Mouse (Mus musculus) heart, embryonic 16.5 days (tissue): ENCODE measurements around the gene Lrfn4. TPM values are rescaled to one million over a fixed set of nuclear protein-coding genes. Genes with fewer than 3 reads are reported as not detected.
"Not testable (repeated sequence)": the region's sequence is repeated elsewhere in the genome, so short reads cannot be mapped to it uniquely, and the experiment has no call there.

Experiments
- ATAC-seq: fragments of 200-750 bp; cut with Nextera tagmentation; replicated peaks from 2 replicates; pipeline ENCODE4 v1.8.0; 2017; ENCODE audit warnings: moderate number of reproducible peaks; ENCODE audit not compliant: insufficient read depth, low FRiP score; ENCODE audit errors: extremely low read depth
- H3K27ac ChIP-seq: fragments of 300-500 bp; sonication (generic); 2 replicates; pipeline ENCODE4 v1.5.1; 2014; ENCODE audit warnings: mild to moderate bottlenecking, low read length, control low read depth, moderate library complexity
- H3K27me3 ChIP-seq: fragments of 300-500 bp; sonication (generic); 2 replicates; pipeline ENCODE4 v1.6.1; 2014; ENCODE audit warnings: low read length, mixed read lengths; ENCODE audit not compliant: control insufficient read depth, insufficient read depth
- H3K36me3 ChIP-seq: fragments of 300-500 bp; sonication (generic); 2 replicates; pipeline ENCODE4 v1.6.1; 2014; ENCODE audit not compliant: control insufficient read depth, insufficient read depth
- H3K4me1 ChIP-seq: fragments of 300-500 bp; sonication (generic); 2 replicates; pipeline ENCODE4 v1.6.1; 2014; ENCODE audit warnings: low read length, mixed read lengths; ENCODE audit not compliant: control insufficient read depth, insufficient read depth
- H3K4me2 ChIP-seq: fragments of 300-500 bp; sonication (generic); 2 replicates; pipeline ENCODE4 v1.6.1; 2014; ENCODE audit warnings: low read depth, mild to moderate bottlenecking, control low read depth, low read length
- H3K4me3 ChIP-seq: fragments of 300-500 bp; sonication (generic); 2 replicates; pipeline ENCODE4 v1.5.1; 2014; ENCODE audit warnings: mild to moderate bottlenecking, control low read depth, low read length
- H3K9ac ChIP-seq: fragments of 300-500 bp; sonication (generic); 2 replicates; pipeline ENCODE4 v1.6.1; 2014; ENCODE audit warnings: low read length, control low read depth
- H3K9me3 ChIP-seq: fragments of 300-500 bp; sonication (generic); replicated peaks from 2 replicates; pipeline ENCODE4 v1.6.1; 2016; ENCODE audit warnings: low read length; ENCODE audit not compliant: control insufficient read depth
- WGBS: fragments of 180-500 bp; shearing (Covaris S2); extraction: QIAGEN DNeasy Blood & Tissue Kit; methylation state at CpG from one replicate; pipeline ENCODE4 v1.1.7; 2014; 5-methylcytosine and 5-hydroxymethylcytosine counted together
- polyA plus RNA-seq: library from polyadenylated mRNA; unstranded; fragments of >200 nt; fragmentation: Nextera tagmentation; extraction: Ambion mirVana; gene quantifications from 2 replicates; pipeline ENCODE4 v1.2.1, GENCODE M21; 2015

The Lrfn4 gene
- polyA plus RNA-seq, 1 experiment from 2014 or later: 1.8 TPM

GRCm38 (mm10) chr19:4596071-4596470, 19.4 kb downstream of the Lrfn4 start:
- ATAC-seq: no peak
- Histone ChIP-seq H3K4me3 (no peak overlapping the region), H3K9ac (no peak overlapping the region), H3K4me2 (no peak overlapping the region), H3K9me3 (no peaks in the 10 kb centered on the region), H3K36me3 (no peaks in the 10 kb centered on the region), H3K27ac (no peak overlapping the region), H3K4me1 (no peaks in the 10 kb centered on the region), H3K27me3 (no peaks in the 10 kb centered on the region)
- 48% methylated on average over 2 of the region's 2 CpGs for WGBS

GRCm38 (mm10) chr19:4593792-4594522, 21.5 kb downstream of the Lrfn4 start:
- 54% methylated on average over 7 of the region's 7 CpGs for WGBS
- ATAC-seq: no peak

GRCm38 (mm10) chr19:4590025-4590424, 25.4 kb downstream of the Lrfn4 start:
- no peak for ATAC-seq
- Histone ChIP-seq H3K4me3 (no peak overlapping the region), H3K4me1 (no peaks in the 10 kb centered on the region), H3K9me3 (no peaks in the 10 kb centered on the region), H3K27ac (no peak overlapping the region), H3K36me3 (no peaks in the 10 kb centered on the region), H3K4me2 (no peak overlapping the region), H3K27me3 (no peaks in the 10 kb centered on the region), H3K9ac (no peak overlapping the region)
- WGBS: 80% methylated on average over 3 of the region's 3 CpGs

More at GRCm38 (mm10) chr19:4593792-4594522, 21.5 kb downstream of the Lrfn4 start:
- Histone ChIP-seq H3K9me3 (no peaks in the 10 kb centered on the region), H3K4me2 (no peak overlapping the region), H3K27ac (no peak overlapping the region), H3K36me3 (no peaks in the 10 kb centered on the region), H3K4me1 (no peaks in the 10 kb centered on the region), H3K4me3 (no peak overlapping the region), H3K27me3 (no peaks in the 10 kb centered on the region), H3K9ac (no peak overlapping the region)

DNA sequence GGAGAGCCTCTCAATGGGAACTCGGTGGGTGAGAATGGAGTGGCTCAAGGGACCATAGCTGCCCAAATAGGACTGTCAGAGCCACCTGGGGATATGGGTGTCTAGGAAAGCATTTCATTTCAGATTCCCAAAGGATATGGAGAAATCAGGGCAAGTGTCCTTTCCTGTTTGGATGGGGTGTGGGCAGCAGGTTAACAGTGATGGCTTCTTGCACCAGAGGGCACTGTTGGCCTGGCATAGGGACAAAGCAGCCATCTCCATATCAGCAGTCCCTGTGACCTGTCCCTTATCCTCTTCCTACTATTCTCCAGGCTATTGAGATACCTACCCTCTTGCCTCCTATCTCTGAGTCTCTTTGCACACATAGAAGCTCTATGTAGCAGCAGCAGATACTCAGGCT, 26.4 kb downstream of the Lrfn4 start:
- Histone ChIP-seq H3K9me3 (no peaks in the 10 kb centered on the region), H3K4me2 (no peak overlapping the region), H3K27me3 (no peaks in the 10 kb centered on the region), H3K27ac (no peak overlapping the region), H3K4me3 (no peak overlapping the region), H3K4me1 (no peaks in the 10 kb centered on the region), H3K36me3 (no peaks in the 10 kb centered on the region), H3K9ac (no peak overlapping the region)
- 68% methylated on average over 1 of the region's 1 CpGs for WGBS
- no peak for ATAC-seq

GRCm38 (mm10) chr19:4588430-4588829, 27.0 kb downstream of the Lrfn4 start:
- no peak overlapping the region for H3K4me3 ChIP-seq
- no peaks in the 10 kb centered on the region for H3K27me3 ChIP-seq
- H3K9me3 ChIP-seq: no peaks in the 10 kb centered on the region
- no peak overlapping the region for H3K9ac ChIP-seq
- WGBS: 59% methylated on average over 3 of the region's 3 CpGs
- ATAC-seq: no peak
- H3K4me1 ChIP-seq: no peaks in the 10 kb centered on the region
- H3K4me2 ChIP-seq: no peak overlapping the region
- H3K36me3 ChIP-seq: no peaks in the 10 kb centered on the region
- H3K27ac ChIP-seq: no peak overlapping the region

DNA sequence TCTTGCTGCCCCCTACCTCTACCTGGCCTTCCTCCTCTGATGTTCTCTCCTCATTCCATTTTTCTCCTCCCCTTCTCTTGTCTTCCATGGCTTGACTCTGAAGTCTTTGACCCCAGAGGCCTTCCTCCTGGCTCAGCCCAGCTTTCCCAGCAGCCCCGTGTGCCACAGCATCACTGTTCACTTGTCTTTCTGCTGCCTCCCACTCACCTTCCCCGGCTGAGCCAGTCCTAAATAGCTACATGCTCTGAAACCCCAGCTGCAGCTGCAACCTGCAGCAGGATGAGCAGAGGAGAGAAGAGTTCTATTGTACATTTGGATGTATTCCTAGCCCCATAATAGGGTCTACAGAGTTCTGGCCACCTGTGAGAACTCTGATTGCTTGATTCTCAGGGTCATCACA, 28.0 kb downstream of the Lrfn4 start:
- H3K9ac ChIP-seq: no peak overlapping the region
- no peak for ATAC-seq
- no peaks in the 10 kb centered on the region for H3K4me1 ChIP-seq
- no peak overlapping the region for H3K4me3 ChIP-seq
- no peaks in the 10 kb centered on the region for H3K36me3 ChIP-seq
- no peak overlapping the region for H3K4me2 ChIP-seq
- WGBS: 53% methylated on average over 2 of the region's 2 CpGs
- H3K27ac ChIP-seq: no peak overlapping the region
- H3K27me3 ChIP-seq: no peaks in the 10 kb centered on the region
- H3K9me3 ChIP-seq: no peaks in the 10 kb centered on the region

DNA sequence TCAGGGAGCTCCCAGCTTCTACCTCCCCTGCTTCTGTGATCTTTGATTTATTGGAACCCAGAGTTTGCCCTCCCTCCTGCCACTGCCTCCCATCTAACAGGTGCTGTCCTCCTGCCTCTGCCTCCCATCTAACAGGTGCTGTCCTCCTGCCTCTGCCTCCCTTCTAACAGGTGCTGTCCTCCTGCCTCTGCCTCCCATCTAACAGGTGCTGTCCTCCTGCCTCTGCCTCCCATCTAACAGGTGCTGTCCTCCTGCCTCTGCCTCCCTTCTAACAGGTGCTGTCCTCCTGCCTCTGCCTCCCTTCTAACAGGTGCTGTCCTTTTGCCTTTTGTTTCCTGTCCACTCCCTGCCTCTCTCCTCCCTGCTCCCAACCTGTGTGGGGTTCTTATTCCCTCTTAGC, 28.7 kb downstream of the Lrfn4 start:
- not testable (repeated sequence) for H3K27me3 ChIP-seq, H3K4me2 ChIP-seq, H3K27ac ChIP-seq, H3K36me3 ChIP-seq, H3K4me1 ChIP-seq, H3K9ac ChIP-seq, H3K9me3 ChIP-seq, ATAC-seq, H3K4me3 ChIP-seq

- Histone ChIP-seq H3K4me3 (no peak overlapping the region), H3K4me2 (no peak overlapping the region), H3K36me3 (no peaks in the 10 kb centered on the region), H3K27me3 (no peaks in the 10 kb centered on the region), H3K9ac (no peak overlapping the region), H3K9me3 (no peaks in the 10 kb centered on the region), H3K27ac (no peak overlapping the region), H3K4me1 (no peaks in the 10 kb centered on the region)
- no peak for ATAC-seq
- 60% methylated on average over 2 of the region's 2 CpGs for WGBS
These were observed 31.6 kb downstream of the Lrfn4 start for GRCm38 (mm10) chr19:4583856-4584255.

DNA sequence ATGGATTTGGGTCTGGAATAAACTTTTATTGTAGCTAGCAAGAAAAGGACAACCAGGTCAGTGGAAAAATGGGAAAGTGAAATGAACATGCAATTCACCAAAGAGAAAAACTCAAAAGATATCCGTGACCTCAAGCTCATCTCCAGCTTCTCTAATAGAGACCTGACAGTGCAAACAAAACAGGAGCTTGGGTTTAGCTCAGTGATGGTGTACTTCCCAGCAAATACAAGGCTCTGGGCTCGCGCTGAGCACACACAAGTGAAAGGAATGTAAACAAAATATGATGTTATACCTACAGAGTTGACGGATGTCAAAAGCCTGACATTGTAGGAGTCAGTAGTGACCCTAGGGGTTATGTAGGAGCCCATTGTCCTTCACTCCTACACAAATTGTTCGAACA, 36.2 kb downstream of the Lrfn4 start:
- 81% methylated on average over 5 of the region's 5 CpGs for WGBS
- no peaks in the 10 kb centered on the region for H3K4me1 ChIP-seq
- no peak overlapping the region for H3K4me3 ChIP-seq
- no peak overlapping the region for H3K9ac ChIP-seq
- H3K36me3 ChIP-seq: no peaks in the 10 kb centered on the region
- H3K4me2 ChIP-seq: no peak overlapping the region
- no peaks in the 10 kb centered on the region for H3K9me3 ChIP-seq
- ATAC-seq: no peak
- no peaks in the 10 kb centered on the region for H3K27me3 ChIP-seq
- no peak overlapping the region for H3K27ac ChIP-seq
